Mouse (Mus musculus) liver, embryonic 14.5 days (tissue): Measurements from ENCODE around the gene Prss36.

Source experiments
- CTCF ChIP-seq: IDR thresholded peaks from 2 replicates; pipeline ENCODE4 v1.5.1; 2016; ENCODE audit warnings: antibody characterized with exemption, low read depth, control low read depth
- EP300 ChIP-seq: IDR thresholded peaks from 2 replicates; pipeline ENCODE4 v1.6.1; 2016; ENCODE audit warnings: antibody characterized with exemption, low read depth

DNA sequence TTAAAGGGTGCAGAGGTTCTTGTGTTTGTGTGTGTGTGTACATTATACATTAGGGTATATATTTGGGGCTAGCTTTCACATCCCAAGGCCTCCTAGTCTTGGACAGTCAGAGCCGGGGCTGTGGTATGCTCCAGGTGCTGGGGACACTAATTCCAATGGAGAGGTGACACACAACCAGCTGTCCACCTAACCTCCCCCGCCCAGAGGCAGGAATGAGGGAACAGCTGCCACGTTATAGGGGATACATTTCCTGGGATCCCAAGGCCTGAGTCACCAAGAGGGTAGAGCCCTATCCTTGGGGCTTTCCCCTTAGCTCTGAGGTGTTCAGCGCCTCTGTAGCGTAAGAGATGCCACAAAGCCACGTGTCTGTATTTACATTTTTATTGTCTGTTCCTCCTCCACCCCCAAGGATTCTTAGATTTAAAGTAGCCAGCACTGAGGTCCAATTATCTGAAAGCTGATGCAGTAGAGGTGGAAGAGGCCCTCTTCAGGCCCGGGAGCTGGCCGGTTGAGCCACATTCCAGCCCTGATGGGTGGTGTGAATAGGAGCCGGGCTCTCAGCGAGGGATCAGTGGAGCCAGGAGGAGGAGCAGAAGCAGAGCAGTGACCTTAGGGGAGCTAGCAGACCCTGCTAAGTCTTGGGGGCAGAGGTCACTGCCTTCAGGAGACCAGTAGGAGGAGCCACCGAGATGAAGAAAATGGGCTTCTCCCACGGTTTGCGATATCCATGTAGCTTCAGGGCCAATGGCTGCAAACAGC, 14.1 kb downstream of the Prss36 start:
- TF ChIP-seq CTCF (no peak), EP300 (no peak)
